Mouse (Mus musculus) liver, embryonic 14.5 days (tissue): ENCODE measurements around the gene A930017K11Rik. TPM values are rescaled to one million over a fixed set of nuclear protein-coding genes. Genes with fewer than 3 reads are reported as not detected.

Experiments
- ATAC-seq: fragments of 200-750 bp; cut with Nextera tagmentation; 2 replicates; pipeline ENCODE4 v1.8.0; 2017; ENCODE audit warnings: moderate number of reproducible peaks, mild to moderate bottlenecking, moderate library complexity; ENCODE audit not compliant: insufficient read depth
- DNase-seq, 3 experiments: peaks; one replicate each; pipeline ENCODE4 v3.0.0-alpha.2; 2012 to 2013; ENCODE audit warnings: low read depth in 3 of 3, low spot score in 3 of 3
- H3K27ac ChIP-seq: fragments of 300-500 bp; sonication (generic); 2 replicates; pipeline ENCODE4 v1.5.1; 2014; ENCODE audit warnings: moderate library complexity, mild to moderate bottlenecking, control low read depth, inconsistent platforms
- H3K27me3 ChIP-seq: fragments of 300-500 bp; sonication (generic); 2 replicates; pipeline ENCODE4 v1.6.1; 2014; ENCODE audit warnings: mild to moderate bottlenecking, low read length, moderate library complexity; ENCODE audit not compliant: control insufficient read depth, insufficient read depth
- H3K36me3 ChIP-seq: fragments of 300-500 bp; sonication (generic); replicated peaks from 2 replicates; pipeline ENCODE4 v1.6.1; 2014; ENCODE audit warnings: low read depth; ENCODE audit not compliant: control insufficient read depth, insufficient read depth
- H3K4me1 ChIP-seq, 2 experiments: fragments of 200-500 bp in 1 of 2; fragments of 300-500 bp in 1 of 2; sonication (generic) in 1 of 2; replicated peaks; 2 replicates each; pipeline ENCODE4 v1.6.1; 2012 to 2014; ENCODE audit warnings: antibody characterized with exemption in 1 of 2, inconsistent platforms in 1 of 2, low read length in 1 of 2; ENCODE audit not compliant: control insufficient read depth in 2 of 2, insufficient read depth in 2 of 2
- H3K4me2 ChIP-seq: fragments of 300-500 bp; sonication (generic); 2 replicates; pipeline ENCODE4 v1.6.1; 2014; ENCODE audit warnings: low read depth, mild to moderate bottlenecking, control low read depth, moderate library complexity
- H3K4me3 ChIP-seq, 2 experiments: fragments of 200-500 bp in 1 of 2; fragments of 300-500 bp in 1 of 2; sonication (generic) in 1 of 2; 2 replicates each; pipeline ENCODE4 v1.5.1; 2012 to 2014; ENCODE audit warnings: low read depth in 2 of 2, low read length in 2 of 2, mild to moderate bottlenecking in 2 of 2, control low read depth in 1 of 2, inconsistent platforms in 1 of 2, moderate library complexity in 1 of 2; ENCODE audit not compliant: insufficient read depth in 1 of 2
- H3K9ac ChIP-seq: fragments of 300-500 bp; sonication (generic); replicated peaks from 2 replicates; pipeline ENCODE4 v1.6.1; 2014; ENCODE audit warnings: mild to moderate bottlenecking, control low read depth, moderate library complexity
- H3K9me3 ChIP-seq: fragments of 300-500 bp; sonication (generic); 2 replicates; pipeline ENCODE4 v1.6.1; 2016; ENCODE audit warnings: low read length, mixed read lengths; ENCODE audit not compliant: control insufficient read depth
- CTCF ChIP-seq: IDR thresholded peaks from 2 replicates; pipeline ENCODE4 v1.5.1; 2016; ENCODE audit warnings: antibody characterized with exemption, low read depth, control low read depth
- EP300 ChIP-seq: IDR thresholded peaks from 2 replicates; pipeline ENCODE4 v1.6.1; 2016; ENCODE audit warnings: antibody characterized with exemption, low read depth
- WGBS: fragments of 180-500 bp; shearing (Covaris S2); extraction: QIAGEN DNeasy Blood & Tissue Kit; methylation state at CpG from one replicate; pipeline ENCODE4 v1.1.7; 2014; ENCODE audit not compliant: insufficient replicate concordance; 5-methylcytosine and 5-hydroxymethylcytosine counted together
- polyA plus RNA-seq, 2 experiments: library from polyadenylated mRNA; depleted of rRNA in 1 of 2; stranded (reverse) in 1 of 2; unstranded in 1 of 2; fragments of >200 nt; fragmentation: Nextera tagmentation in 1 of 2; extraction: Ambion mirVana in 1 of 2; gene quantifications; 2 replicates each; pipeline versions ENCODE4 v1.2.1 to v1.2.3; 2012 to 2014

The A930017K11Rik gene
- polyA plus RNA-seq, 2 experiments = 0.13 to 0.16 TPM

- Histone ChIP-seq H3K4me2 (peak overlapping the region; percentile 65), H3K4me3 (no peak overlapping the region)
- WGBS = 71% methylated on average over 8 of the region's 8 CpGs
These were observed 4.3 kb downstream of the A930017K11Rik start for GRCm38 (mm10) chr17:25948051-25948450.

GRCm38 (mm10) chr17:25947576-25947975 is 4.8 kb downstream of the A930017K11Rik start:
- Histone ChIP-seq H3K4me1 (peaks cover 55% of the 10 kb centered on the region in 2 experiments), H3K27ac (peak overlapping the region; percentile 99), H3K27me3 (peaks cover 30% of the 10 kb centered on the region), H3K36me3 (no peaks in the 10 kb centered on the region), H3K9ac (peak overlapping the region; percentile 75), H3K4me3 (no peak overlapping the region), H3K9me3 (no peaks in the 10 kb centered on the region), H3K4me2 (peak overlapping the region; percentile 65)
- ATAC-seq = no peak
- DNase-seq = no peak
- 54% methylated on average over 4 of the region's 4 CpGs for WGBS
- no peak for TF ChIP-seq EP300
- TF ChIP-seq CTCF = 0 out of 2 replicates have a peak, but pooled peaks have one; percentile 23

More at GRCm38 (mm10) chr17:25948051-25948450, 4.3 kb downstream of the A930017K11Rik start:
- Histone ChIP-seq H3K27ac (peak overlapping the region; percentile 99), H3K27me3 (peaks cover 35% of the 10 kb centered on the region), H3K4me1 (peaks cover 53 to 54% of the 10 kb centered on the region in 2 experiments), H3K9me3 (no peaks in the 10 kb centered on the region), H3K36me3 (no peaks in the 10 kb centered on the region), H3K9ac (peak overlapping the region; percentile 75)
- ATAC-seq (no peak), DNase-seq (no peak)
- TF ChIP-seq EP300 (no peak), CTCF (no peak)

- Histone ChIP-seq H3K4me3 (peak overlapping the region in 1 of 2 experiments; percentile 3; a peak in 1 of 4 replicates), H3K9me3 (no peaks in the 10 kb centered on the region), H3K9ac (peak overlapping the region; percentile 75), H3K27me3 (peaks cover 23% of the 10 kb centered on the region), H3K36me3 (no peaks in the 10 kb centered on the region), H3K4me2 (peak overlapping the region; percentile 65), H3K4me1 (peaks cover 55% of the 10 kb centered on the region in 2 experiments), H3K27ac (peak overlapping the region; percentile 99)
- DNase-seq (no peak), ATAC-seq (no peak)
- WGBS = 76% methylated on average over 8 of the region's 8 CpGs
- TF ChIP-seq CTCF (no peak), EP300 (no peak)
These were observed 5.5 kb downstream of the A930017K11Rik start for GRCm38 (mm10) chr17:25946891-25947290.

- Histone ChIP-seq H3K36me3 (no peaks in the 10 kb centered on the region), H3K4me3 (no peak overlapping the region; a peak in 1 of 4 replicates), H3K9ac (peak overlapping the region; percentile 75), H3K4me1 (peaks cover 55% of the 10 kb centered on the region in 2 experiments), H3K9me3 (no peaks in the 10 kb centered on the region), H3K27me3 (peaks cover 18% of the 10 kb centered on the region), H3K4me2 (peak overlapping the region; percentile 65), H3K27ac (peak overlapping the region; percentile 99)
- TF ChIP-seq EP300 = peak; percentile 64
- TF ChIP-seq CTCF = no peak
- 33% methylated on average over 7 of the region's 7 CpGs for WGBS
- ATAC-seq (no peak), DNase-seq (peak in 1 of 3 experiments; percentile 50)
These were observed 6.0 kb downstream of the A930017K11Rik start for GRCm38 (mm10) chr17:25946349-25946748.

GRCm38 (mm10) chr17:25945517-25946155 is 6.7 kb downstream of the A930017K11Rik start:
- Histone ChIP-seq H3K27ac (peak overlapping the region; percentile 99), H3K27me3 (peaks cover 11% of the 10 kb centered on the region), H3K4me2 (peak overlapping the region; percentile 88), H3K9me3 (no peaks in the 10 kb centered on the region), H3K4me1 (peaks cover 52 to 54% of the 10 kb centered on the region in 2 experiments), H3K9ac (peak overlapping the region; percentile 75), H3K36me3 (peaks cover 6% of the 10 kb centered on the region), H3K4me3 (no peak overlapping the region)
- WGBS = 78% methylated on average over 9 of the region's 9 CpGs
- TF ChIP-seq EP300 = no peak
- TF ChIP-seq CTCF = no peak
- ATAC-seq (no peak), DNase-seq (no peak)
